Mouse (Mus musculus): ENCODE results near the gene Fnbp1. TPM values are rescaled to one million over a fixed set of nuclear protein-coding genes. Genes with fewer than 3 reads are reported as not detected.

Gene Fnbp1
- total RNA-seq, 2 experiments from 2014 or later: 86.5 to 94.8 TPM

- intact Hi-C loops (cut with DNase I): no loop called here
These were observed 11.9 kb downstream of the Fnbp1 start for GRCm38 (mm10) chr2:31129742-31130518.

DNA sequence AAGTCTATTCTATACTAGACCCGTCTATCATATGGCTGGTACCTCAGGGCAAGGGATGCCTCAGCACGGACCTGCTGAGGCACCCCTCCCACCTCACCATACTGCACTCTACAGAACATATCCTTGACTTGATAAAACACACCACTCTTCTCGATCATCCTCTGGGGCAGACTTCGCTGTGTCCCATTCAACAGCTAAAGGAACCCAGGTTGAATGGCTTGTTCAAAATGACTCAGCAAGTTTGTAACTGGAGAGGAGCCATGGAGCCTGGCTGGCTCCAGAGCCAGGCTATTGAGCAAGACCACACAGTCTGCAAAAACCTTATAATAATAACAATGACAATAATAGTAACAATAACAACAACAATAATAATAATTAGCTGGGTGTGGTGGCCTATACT, 13.9 kb downstream of the Fnbp1 start:
- DNase-seq (ENCODE audit: low spot score in 2 of 2): no peak
- intact Hi-C loops (cut with DNase I): no loop called here

More at GRCm38 (mm10) chr2:31129742-31130518, 11.9 kb downstream of the Fnbp1 start:
- no peak for DNase-seq (ENCODE audit: low spot score in 2 of 2)

DNA sequence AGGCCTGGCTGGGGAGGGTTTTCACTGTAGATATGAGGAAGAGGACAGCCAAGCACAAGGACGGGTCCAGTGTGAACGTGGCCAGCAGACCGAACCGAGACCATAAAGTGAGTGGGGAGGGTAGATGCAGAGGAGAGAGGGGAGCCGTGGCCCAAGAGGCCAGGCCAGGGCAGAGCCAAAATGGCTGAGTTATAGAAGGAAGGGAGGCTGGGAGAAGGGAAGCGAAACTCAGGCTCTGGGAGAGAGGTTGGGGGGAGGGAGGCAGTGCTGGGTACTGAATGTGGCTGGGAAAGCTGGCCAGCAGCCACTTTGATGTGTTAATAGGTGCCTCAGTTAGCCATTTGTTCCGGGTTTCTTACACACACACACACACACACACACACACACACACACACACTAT, 14.6 kb downstream of the Fnbp1 start:
- DNase-seq (ENCODE audit: low spot score in 2 of 2): no peak
- intact Hi-C loops (cut with DNase I): no loop called here

GRCm38 (mm10) chr2:31126048-31126447, 15.8 kb downstream of the Fnbp1 start:
- intact Hi-C loops (cut with DNase I): no loop called here
- DNase-seq (ENCODE audit: low spot score in 2 of 2): no peak

DNA sequence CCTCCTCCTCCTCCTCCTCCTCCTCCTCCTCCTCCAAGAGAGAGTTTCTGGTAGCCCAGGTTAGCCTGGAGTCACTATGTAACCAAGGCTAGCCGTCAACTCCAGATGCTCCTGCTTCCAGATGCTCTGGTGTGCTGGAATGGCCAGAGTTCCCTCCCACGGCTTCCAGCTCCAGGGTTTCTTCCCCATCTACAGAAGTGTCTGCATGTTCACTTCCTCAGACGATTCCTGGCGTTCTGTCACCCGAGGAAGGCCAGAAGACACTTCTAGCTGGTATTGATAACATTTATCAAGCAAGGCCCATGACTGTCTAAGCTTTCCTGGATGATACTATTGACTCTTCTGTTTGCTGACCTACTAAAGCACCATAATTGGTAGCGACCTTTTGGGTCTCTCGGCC, 16.7 kb downstream of the Fnbp1 start:
- intact Hi-C loops (cut with DNase I): no loop called here
- no peak for DNase-seq (ENCODE audit: low spot score in 2 of 2)

DNA sequence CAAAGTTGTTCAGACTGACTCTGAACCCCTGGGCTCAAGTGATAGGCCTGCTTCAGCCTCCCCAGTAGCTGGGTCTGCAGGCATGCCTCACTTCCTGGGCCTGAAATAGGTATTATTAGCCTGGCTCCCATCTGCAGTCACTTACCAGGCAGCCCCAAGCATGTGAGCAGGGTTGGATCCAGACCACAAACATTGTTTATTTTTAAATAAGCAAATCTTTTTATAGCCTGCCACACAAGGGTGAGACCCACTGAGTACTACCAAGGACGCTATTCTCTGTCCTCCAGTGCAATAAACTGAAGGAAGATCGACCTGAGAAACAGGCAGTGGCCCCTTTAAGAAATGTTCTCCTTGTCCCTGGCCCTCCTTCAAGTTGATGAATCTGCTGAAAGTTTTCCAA, 17.1 kb downstream of the Fnbp1 start:
- intact Hi-C loops (cut with DNase I): no loop called here
- no peak for DNase-seq (ENCODE audit: low spot score in 2 of 2)

DNA sequence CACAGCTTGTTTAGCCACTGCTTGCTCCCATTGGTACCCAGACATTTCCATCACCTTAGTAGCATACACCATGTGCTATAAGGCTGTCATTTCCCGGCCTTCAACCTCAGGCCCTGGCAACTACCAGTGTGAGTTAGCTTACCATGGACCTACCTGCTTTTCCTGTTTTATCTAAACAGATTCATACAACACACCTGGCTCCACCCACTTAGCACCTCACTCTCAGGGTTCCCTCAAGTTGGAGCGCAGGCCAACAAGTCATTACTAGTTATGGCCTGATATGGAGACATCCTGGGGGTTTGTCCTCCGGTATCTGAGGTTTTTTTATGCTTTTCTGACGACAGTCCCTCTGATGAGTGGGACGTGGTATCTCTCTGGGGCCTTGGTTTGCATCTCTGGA, 18.3 kb downstream of the Fnbp1 start:
- no peak for DNase-seq (ENCODE audit: low spot score in 2 of 2)
- intact Hi-C loops (cut with DNase I): no loop called here

- no peak for DNase-seq (ENCODE audit: low spot score in 2 of 2)
- intact Hi-C loops (cut with DNase I): no loop called here
These were observed 19.0 kb downstream of the Fnbp1 start for GRCm38 (mm10) chr2:31122806-31123205.

GRCm38 (mm10) chr2:31121131-31121693, 20.6 kb downstream of the Fnbp1 start:
- DNase-seq (ENCODE audit: low spot score in 2 of 2): no peak
- intact Hi-C loops (cut with DNase I): no loop called here

- peak; percentile 42 to 50 for DNase-seq (ENCODE audit: low spot score in 2 of 2)
- intact Hi-C loops (cut with DNase I): no loop called here
These were observed 22.0 kb downstream of the Fnbp1 start for GRCm38 (mm10) chr2:31119795-31120194.

GRCm38 (mm10) chr2:31118639-31119380, 23.0 kb downstream of the Fnbp1 start:
- intact Hi-C loops (cut with DNase I): no loop called here
- no peak for DNase-seq (ENCODE audit: low spot score in 2 of 2)

DNA sequence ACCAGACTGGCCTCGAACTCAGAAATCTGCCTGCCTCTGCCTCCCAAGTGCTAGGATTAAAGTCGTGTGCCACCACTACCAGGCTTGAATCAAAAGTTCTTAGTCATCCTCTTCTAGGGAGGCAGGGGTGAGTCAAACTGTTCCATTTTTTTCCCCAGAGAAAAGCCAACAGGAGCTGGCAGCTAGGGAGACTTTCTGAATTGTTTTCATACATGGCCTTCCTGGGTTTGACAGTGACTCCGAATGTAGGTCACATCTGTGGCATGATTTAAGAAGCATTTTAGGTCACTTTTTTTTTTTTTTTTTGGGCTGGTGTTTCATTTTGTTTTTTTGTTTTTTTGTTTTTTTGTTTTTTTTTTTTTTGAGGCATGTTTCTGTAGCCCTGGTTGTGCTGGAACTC, 23.6 kb downstream of the Fnbp1 start:
- DNase-seq (ENCODE audit: low spot score in 2 of 2): no peak
- intact Hi-C loops (cut with DNase I): no loop called here

GRCm38 (mm10) chr2:31115943-31116731, 25.7 kb downstream of the Fnbp1 start:
- intact Hi-C loops (cut with DNase I): no loop called here
- no peak for DNase-seq (ENCODE audit: low spot score in 2 of 2)

DNA sequence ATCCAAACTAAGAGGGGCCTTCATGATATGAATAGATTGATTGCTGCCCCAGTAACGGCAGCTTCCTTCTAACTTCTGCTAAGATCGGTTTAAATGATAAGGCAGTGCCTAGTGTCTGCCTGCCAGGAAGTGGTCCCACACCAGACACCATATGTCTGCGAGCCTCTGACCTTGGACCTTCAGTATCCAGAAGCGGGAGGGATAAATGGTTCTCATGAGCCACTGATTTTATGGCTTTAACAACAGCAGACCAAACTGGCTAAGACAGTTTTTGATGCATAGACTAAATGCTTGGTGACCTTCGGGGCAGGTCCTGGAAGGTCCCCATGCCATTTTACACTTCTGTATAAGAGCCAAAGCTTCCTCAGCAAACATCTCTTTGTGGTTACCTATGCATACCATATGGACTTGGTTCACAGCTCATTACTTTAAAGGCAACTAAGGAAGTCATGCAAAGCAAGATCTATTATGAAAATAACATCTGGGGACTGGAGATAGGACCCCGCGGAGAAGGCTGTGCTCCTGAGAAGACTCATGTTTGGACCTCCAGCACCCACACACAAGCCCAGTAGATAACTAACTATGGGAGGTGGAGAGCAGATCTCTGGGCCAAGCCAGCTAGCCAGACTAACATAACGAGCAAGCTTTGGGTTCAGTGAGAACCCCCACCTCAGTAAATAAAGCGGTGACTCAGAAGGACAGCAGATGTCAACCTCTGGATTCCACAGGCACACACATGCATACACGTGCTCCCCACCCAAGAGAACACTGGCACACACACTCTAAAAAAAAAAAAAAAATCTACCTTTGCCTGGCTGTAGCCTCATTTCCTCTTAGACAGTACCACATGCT, 26.5 kb downstream of the Fnbp1 start:
- intact Hi-C loops (cut with DNase I): no loop called here
- no peak for DNase-seq (ENCODE audit: low spot score in 2 of 2)

GRCm38 (mm10) chr2:31114205-31114604, 27.6 kb downstream of the Fnbp1 start:
- intact Hi-C loops (cut with DNase I): no loop called here
- no peak for DNase-seq (ENCODE audit: low spot score in 2 of 2)

GRCm38 (mm10) chr2:31111685-31112084, 30.1 kb downstream of the Fnbp1 start:
- no peak for DNase-seq (ENCODE audit: low spot score in 2 of 2)
- intact Hi-C loops (cut with DNase I): no loop called here

- intact Hi-C loops (cut with DNase I): no loop called here
- DNase-seq (ENCODE audit: low spot score in 2 of 2): no peak
These were observed 31.8 kb downstream of the Fnbp1 start for GRCm38 (mm10) chr2:31109960-31110548.

DNA sequence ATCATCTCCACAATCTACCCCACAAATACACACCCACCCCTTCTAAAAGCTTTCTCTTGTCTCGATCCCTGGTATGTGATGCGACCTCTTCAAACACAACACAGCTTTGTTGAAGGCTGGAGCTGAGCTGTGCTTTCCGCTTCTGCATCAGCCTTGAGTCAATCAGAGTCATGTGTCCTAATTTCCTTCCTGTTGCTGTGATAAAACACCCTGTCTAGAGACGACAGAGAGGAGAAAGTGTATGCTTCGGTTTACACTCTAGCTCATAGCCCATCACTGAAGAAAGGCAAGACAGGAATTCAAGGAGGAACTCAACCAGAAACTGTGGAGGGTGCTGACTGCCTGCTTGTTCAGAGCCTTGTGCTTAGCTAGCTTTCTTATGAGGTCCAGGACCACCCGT, 33.6 kb downstream of the Fnbp1 start:
- DNase-seq (ENCODE audit: low spot score in 2 of 2): no peak
- intact Hi-C loops (cut with DNase I): no loop called here

All from left cerebral cortex, postnatal 36 days (tissue).